Mouse (Mus musculus) liver, embryonic 11.5 days (tissue): ENCODE measurements around the gene Grcc10. TPM values are rescaled to one million over a fixed set of nuclear protein-coding genes. Genes with fewer than 3 reads are reported as not detected.

Source experiments
- ATAC-seq: fragments of 200-750 bp; cut with Nextera tagmentation; replicated peaks from 2 replicates; pipeline ENCODE4 v1.8.0; 2017; ENCODE audit warnings: moderate number of reproducible peaks, mild to moderate bottlenecking, moderate TSS enrichment, moderate library complexity; ENCODE audit not compliant: low FRiP score
- DNase-seq: peaks from one replicate; pipeline ENCODE4 v3.0.0-alpha.2; 2017; ENCODE audit warnings: low spot score
- H3K27ac ChIP-seq: fragments of 300-500 bp; sonication (generic); 2 replicates; pipeline ENCODE4 v1.5.1; 2014; ENCODE audit warnings: mild to moderate bottlenecking, low read depth, low read length, control low read depth
- H3K27me3 ChIP-seq: fragments of 300-500 bp; sonication (generic); replicated peaks from 2 replicates; pipeline ENCODE4 v1.6.1; 2014; ENCODE audit warnings: low read length, mixed read lengths; ENCODE audit not compliant: control insufficient read depth, insufficient read depth
- H3K36me3 ChIP-seq: fragments of 300-500 bp; sonication (generic); 2 replicates; pipeline ENCODE4 v1.6.1; 2014; ENCODE audit warnings: mild to moderate bottlenecking, low read length, moderate library complexity, mixed read lengths; ENCODE audit not compliant: control insufficient read depth, insufficient read depth
- H3K4me1 ChIP-seq: fragments of 300-500 bp; sonication (generic); replicated peaks from 2 replicates; pipeline ENCODE4 v1.6.1; 2014; ENCODE audit warnings: low read length, mixed read lengths; ENCODE audit not compliant: control insufficient read depth, insufficient read depth
- H3K4me2 ChIP-seq: fragments of 300-500 bp; sonication (generic); 2 replicates; pipeline ENCODE4 v1.6.1; 2014; ENCODE audit warnings: mild to moderate bottlenecking, control low read depth, moderate library complexity
- H3K4me3 ChIP-seq: fragments of 300-500 bp; sonication (generic); 2 replicates; pipeline ENCODE4 v1.5.1; 2014; ENCODE audit warnings: low read depth, low read length, control low read depth
- H3K9ac ChIP-seq: fragments of 300-500 bp; sonication (generic); 2 replicates; pipeline ENCODE4 v1.6.1; 2014; ENCODE audit warnings: low read depth, low read length, control low read depth
- H3K9me3 ChIP-seq: fragments of 300-500 bp; sonication (generic); 2 replicates; pipeline ENCODE4 v1.6.1; 2016; ENCODE audit warnings: low read length, inconsistent platforms, mixed read lengths; ENCODE audit not compliant: control insufficient read depth
- WGBS: fragments of 180-500 bp; shearing (Covaris S2); extraction: QIAGEN DNeasy Blood & Tissue Kit; methylation state at CpG from one replicate; pipeline ENCODE4 v1.1.7; 2014; 5-methylcytosine and 5-hydroxymethylcytosine counted together
- polyA plus RNA-seq: library from polyadenylated mRNA; unstranded; fragments of >200 nt; fragmentation: Nextera tagmentation; extraction: Ambion mirVana; gene quantifications from 2 replicates; pipeline ENCODE4 v1.2.1, GENCODE M21; 2014

Grcc10 gene
- polyA plus RNA-seq, 1 experiment from 2014 or later = 167 TPM

DNA sequence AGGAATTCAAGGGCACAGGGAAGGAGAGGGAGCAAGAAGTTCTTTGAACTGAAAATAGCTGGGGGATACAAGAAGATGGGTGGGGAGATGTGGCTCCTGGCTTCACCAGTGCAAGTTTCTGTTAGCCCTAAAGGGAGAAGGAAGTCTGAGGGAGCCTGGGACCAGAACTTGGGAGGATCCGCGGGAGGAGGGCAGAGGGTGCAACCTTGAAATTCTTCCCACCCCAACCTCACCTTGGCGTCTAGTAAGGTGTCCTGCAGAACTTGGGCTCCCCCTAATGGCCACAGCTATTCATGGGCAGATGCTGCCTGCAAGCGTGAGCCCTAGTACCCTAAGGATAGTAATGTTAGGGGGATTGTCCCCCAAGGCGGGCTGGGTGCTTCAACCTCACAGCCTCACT lies 18.1 kb upstream of the Grcc10 start:
- H3K4me1 ChIP-seq = peaks cover 37% of the 10 kb centered on the region
- peak overlapping the region; percentile 35 for H3K9ac ChIP-seq
- H3K27me3 ChIP-seq = peaks cover 30% of the 10 kb centered on the region
- H3K4me3 ChIP-seq = no peak overlapping the region
- no peaks in the 10 kb centered on the region for H3K9me3 ChIP-seq
- H3K27ac ChIP-seq = no peak overlapping the region
- peak overlapping the region; percentile 47 for H3K4me2 ChIP-seq
- 4% methylated on average over 5 of the region's 5 CpGs for WGBS
- DNase-seq = peak; percentile 72
- peak; percentile 40; the same call in 1 of the 2 replicates for ATAC-seq
- H3K36me3 ChIP-seq = no peaks in the 10 kb centered on the region

DNA sequence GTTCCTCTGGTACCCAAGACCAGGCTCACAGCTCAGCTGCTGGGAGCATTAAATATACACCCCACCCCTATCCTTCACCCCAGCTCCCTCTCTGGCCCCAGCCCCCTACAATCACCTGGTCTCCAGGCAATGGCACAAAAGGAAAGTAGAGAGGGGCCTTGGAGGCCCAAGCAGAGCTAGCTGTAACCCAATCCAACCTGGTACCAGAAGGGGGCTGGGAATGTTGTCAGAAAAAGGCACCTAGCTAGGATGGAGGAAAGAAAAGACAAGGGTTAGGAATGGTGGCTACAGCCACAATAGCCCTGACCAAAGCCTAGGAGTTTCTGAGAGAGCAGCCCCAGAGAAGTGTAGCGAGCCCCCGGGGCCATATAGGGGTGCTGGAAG lies 17.7 kb upstream of the Grcc10 start:
- H3K4me3 ChIP-seq = no peak overlapping the region
- no peaks in the 10 kb centered on the region for H3K9me3 ChIP-seq
- H3K4me2 ChIP-seq = peak overlapping the region; percentile 47
- peaks cover 37% of the 10 kb centered on the region for H3K4me1 ChIP-seq
- no peak for DNase-seq
- 61% methylated on average over 2 of the region's 2 CpGs for WGBS
- peaks cover 30% of the 10 kb centered on the region for H3K27me3 ChIP-seq
- ATAC-seq = no peak
- peak overlapping the region; percentile 35 for H3K9ac ChIP-seq
- H3K36me3 ChIP-seq = no peaks in the 10 kb centered on the region
- H3K27ac ChIP-seq = no peak overlapping the region

DNA sequence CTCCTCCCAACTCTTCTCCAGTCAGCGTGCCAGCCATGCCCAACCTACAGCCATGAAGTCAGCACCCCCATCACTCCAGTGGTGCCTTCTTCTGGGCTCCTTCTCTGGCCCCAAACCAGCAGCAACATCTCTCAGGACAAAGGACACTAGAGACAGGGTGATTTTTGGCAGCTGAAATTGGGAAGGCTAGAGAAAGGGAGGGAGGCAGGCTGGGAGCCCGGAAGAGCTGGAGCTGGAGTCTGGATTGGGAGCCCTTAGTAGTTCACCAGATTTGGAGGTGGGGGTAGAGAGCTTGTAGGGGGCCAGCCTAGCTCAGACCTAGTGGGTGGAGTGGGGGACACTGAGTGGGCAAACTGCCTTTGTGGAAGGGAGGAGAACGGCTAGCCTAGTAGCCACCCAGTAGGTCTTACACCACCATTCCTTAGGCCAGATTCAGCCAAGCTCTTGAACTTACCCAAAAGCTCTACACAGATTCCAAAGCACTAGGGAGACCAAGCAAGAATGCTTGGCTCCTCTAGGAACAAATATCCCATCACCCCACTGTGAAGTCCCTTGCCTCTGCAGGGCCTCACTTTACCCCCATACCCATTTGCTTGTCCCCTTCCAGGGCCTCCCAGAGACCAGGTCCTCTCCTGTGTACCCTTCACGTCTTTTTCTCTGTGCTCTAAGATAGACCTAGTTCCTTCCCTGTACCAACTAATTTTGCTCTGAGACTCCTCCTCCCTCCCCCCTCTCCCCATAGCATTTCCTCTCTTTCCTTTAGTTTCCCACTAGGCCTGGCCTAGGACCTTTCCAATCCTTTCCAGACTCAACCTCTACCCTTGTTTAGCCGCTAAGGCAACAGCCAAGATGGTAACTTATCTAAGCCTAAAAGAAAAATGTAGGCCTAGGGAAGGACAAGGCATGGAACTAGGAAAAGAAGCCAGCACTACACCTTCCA lies 17.0 kb upstream of the Grcc10 start:
- Histone ChIP-seq H3K9me3 (no peaks in the 10 kb centered on the region), H3K4me2 (peak overlapping the region; percentile 68), H3K4me3 (peak overlapping the region; percentile 68), H3K27ac (peak overlapping the region; percentile 73; the same call in 1 of the 2 replicates), H3K9ac (peak overlapping the region; percentile 72), H3K36me3 (no peaks in the 10 kb centered on the region), H3K4me1 (peaks cover 37% of the 10 kb centered on the region), H3K27me3 (peaks cover 24% of the 10 kb centered on the region)
- DNase-seq = no peak
- ATAC-seq = no peak
- WGBS = 49% methylated on average over 5 of the region's 5 CpGs

DNA sequence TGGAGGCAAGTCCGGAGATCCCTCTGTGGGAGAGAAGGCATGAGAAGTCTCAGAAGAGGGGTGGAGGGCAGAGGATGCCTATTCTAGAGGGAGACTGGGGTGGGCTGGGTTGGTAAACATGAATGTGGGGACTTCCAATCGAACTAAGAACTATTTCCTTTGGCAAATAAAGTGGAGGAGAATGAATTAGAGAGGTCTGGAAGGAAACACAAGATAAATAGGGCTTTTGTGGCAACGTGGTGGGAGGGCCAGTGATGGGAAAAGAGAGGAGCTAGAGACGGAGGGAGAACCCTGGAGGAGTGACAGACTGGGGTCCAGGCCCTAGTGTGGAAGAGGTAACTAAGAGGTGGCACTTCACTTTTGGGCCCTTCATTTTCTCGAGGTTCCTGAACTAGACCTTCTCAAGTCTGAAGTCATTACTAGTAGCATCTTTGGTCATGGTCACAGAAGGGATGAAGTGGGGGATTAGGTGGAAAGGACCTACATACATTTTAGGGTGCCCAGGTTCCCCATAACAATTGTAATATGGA lies 16.2 kb upstream of the Grcc10 start:
- Histone ChIP-seq H3K4me2 (peak overlapping the region; percentile 68), H3K27me3 (peaks cover 21% of the 10 kb centered on the region), H3K36me3 (no peaks in the 10 kb centered on the region), H3K4me1 (peaks cover 37% of the 10 kb centered on the region), H3K4me3 (peak overlapping the region; percentile 68), H3K27ac (peak overlapping the region; percentile 73), H3K9me3 (no peaks in the 10 kb centered on the region), H3K9ac (peak overlapping the region; percentile 72)
- ATAC-seq = no peak
- no peak for DNase-seq
- 17% methylated on average over 5 of the region's 5 CpGs for WGBS

DNA sequence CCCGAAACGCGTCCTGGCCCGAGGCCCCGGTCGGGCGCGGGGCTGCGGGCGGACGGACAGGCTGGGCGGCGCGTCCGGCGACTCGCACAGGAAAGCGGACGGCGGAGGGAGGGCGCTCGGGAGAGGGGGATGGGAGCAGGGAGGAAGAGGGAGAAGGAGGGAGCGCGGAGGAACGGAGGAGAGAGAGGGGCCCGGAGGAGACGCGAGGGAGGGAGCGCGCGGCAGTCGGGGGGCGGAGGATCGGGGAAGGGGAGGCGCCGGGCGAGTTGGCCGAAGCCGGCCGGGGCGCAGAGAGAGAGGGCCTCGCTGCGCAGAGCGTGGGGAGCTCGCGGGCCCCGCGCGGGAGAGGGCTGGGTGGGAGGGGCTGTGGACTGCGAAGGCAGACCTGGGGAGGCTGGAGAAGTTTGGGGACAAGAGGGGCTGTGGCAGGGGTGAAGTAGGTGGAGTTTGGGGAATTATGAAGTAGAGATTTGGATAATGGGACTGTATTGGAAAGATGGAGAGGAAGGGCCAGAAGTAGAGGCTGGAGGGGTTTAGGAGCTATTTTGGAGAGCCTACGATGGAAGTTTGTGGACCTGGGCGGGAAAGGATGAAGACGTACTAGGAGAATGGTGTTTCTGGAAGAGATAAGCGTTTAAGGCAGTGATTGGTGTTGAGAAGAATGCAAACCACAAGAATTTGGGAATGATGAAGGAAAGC lies 15.6 kb upstream of the Grcc10 start:
- Histone ChIP-seq H3K4me1 (peaks cover 37% of the 10 kb centered on the region), H3K27ac (peak overlapping the region; percentile 73), H3K27me3 (peaks cover 21% of the 10 kb centered on the region), H3K4me2 (peak overlapping the region; percentile 68), H3K36me3 (no peaks in the 10 kb centered on the region), H3K9me3 (no peaks in the 10 kb centered on the region), H3K9ac (peak overlapping the region; percentile 72), H3K4me3 (peak overlapping the region; percentile 68)
- DNase-seq (peak; percentile 80), ATAC-seq (peak; percentile 54)
- 1% methylated on average over 52 of the region's 54 CpGs for WGBS

DNA sequence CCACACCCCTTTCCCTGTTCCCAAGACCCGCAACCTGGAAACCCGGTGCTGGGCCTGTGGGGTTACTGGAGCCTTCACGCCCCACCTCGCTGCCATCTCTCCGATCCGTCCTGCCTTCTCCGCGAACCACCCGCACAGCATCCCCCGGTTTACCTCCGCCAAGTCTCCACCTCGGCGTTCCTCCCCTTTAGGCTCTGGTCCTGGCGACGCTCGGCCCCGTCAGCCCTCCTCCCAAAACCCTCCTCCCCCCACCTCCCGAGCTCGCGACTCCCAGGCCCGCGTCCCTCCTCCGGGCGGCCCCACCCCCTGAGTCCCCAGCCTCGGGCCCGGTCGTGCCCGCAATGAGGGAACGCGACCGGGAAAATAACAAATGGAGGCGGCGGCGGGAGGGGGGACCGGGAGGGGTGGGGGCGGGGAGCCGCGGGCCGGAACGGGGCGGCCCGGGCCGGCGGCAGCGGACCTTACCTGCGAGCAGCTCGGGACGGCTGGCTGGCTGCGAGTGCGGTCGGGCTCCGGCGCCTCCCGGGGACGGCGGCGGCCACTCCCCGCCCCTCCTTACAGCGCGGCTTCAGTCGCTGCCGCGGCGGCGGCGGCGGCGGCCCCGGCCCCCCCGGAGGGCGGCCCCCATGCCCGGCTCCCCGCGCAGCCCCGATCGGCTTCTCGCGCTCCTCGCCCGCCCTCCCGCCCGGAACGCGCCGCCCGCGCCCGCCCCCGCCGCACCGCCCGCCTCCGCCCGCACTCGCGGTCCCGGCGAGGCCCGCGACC lies 14.8 kb upstream of the Grcc10 start, which contains the start of the genes Gm45234 and Atn1:
Gm45234 (minus strand) TSS at position 191 of the 765 bp plus-strand sequence.
Atn1 (minus strand) TSS at position 694 of the 765 bp plus-strand sequence.
- peak; percentile 52 for ATAC-seq
- H3K4me1 ChIP-seq = peaks cover 37% of the 10 kb centered on the region
- peak within 1 kb of the TSS; percentile 72 for H3K9ac ChIP-seq
- no peaks in the 10 kb centered on the region for H3K36me3 ChIP-seq
- peak within 1 kb of the TSS; percentile 68 for H3K4me2 ChIP-seq
- H3K9me3 ChIP-seq = no peaks in the 10 kb centered on the region
- WGBS = 1% methylated on average over 67 of the region's 100 CpGs
- peak; percentile 76 for DNase-seq
- H3K4me3 ChIP-seq = peak within 1 kb of the TSS; percentile 68
- peak within 1 kb of the TSS; percentile 73 for H3K27ac ChIP-seq
- H3K27me3 ChIP-seq = peaks cover 18% of the 10 kb centered on the region

DNA sequence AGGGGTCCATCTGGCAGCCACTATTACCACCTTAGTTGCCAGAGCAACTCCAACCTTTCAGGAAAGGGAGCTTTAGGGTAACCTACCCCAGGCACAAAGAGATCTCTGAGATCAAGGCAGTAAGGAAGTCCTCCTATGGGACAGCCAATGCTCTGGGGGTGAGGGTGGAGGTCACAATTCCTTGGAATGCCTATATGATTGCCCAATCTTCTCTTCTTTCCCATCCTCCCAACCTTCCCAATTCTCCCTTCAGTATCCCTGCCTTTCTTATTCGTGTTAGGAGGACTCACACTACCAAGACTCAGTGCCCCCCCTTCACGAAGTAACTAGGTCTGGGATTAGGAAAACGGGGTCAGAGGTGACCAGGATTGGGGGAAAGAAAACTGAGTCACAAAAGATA lies 14.1 kb upstream of the Grcc10 start:
- peaks cover 16% of the 10 kb centered on the region for H3K27me3 ChIP-seq
- H3K4me2 ChIP-seq = peak overlapping the region; percentile 68
- no peaks in the 10 kb centered on the region for H3K36me3 ChIP-seq
- DNase-seq = no peak
- ATAC-seq = no peak
- H3K9me3 ChIP-seq = no peaks in the 10 kb centered on the region
- peak overlapping the region; percentile 68 for H3K4me3 ChIP-seq
- H3K4me1 ChIP-seq = peaks cover 37% of the 10 kb centered on the region
- no peak overlapping the region; the same call in 1 of the 2 replicates for H3K27ac ChIP-seq
- H3K9ac ChIP-seq = peak overlapping the region; percentile 72
- 12% methylated on average over 3 of the region's 3 CpGs for WGBS

DNA sequence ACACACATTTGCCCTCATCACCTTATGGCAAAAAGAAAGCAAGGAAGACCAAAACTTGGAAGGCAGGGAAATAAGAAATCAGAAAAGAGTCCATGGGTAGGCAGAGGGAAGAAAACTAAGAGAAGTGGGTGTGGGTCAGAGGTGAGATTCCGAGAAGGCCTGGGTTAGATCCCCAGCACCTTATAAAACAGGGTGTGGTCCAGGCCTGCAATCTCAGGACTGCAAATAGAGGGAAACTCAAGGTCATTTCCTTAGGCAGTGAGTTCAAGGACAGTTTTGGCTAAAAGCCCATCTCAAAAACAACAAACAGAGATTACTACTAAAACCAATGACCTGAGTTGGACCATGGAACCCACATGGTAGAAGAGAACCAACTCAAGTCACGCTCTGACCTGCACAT lies 12.7 kb upstream of the Grcc10 start:
- H3K4me3 ChIP-seq = no peak overlapping the region
- no peak overlapping the region for H3K9ac ChIP-seq
- H3K4me2 ChIP-seq = no peak overlapping the region
- ATAC-seq = no peak
- H3K36me3 ChIP-seq = no peaks in the 10 kb centered on the region
- no peak for DNase-seq
- 86% methylated on average over 2 of the region's 2 CpGs for WGBS
- peaks cover 33% of the 10 kb centered on the region for H3K4me1 ChIP-seq
- H3K9me3 ChIP-seq = no peaks in the 10 kb centered on the region
- no peak overlapping the region for H3K27ac ChIP-seq
- peaks cover 10% of the 10 kb centered on the region for H3K27me3 ChIP-seq
